Mouse (Mus musculus) limb, embryonic 14.5 days (tissue): Measurements from ENCODE around the gene Susd4. TPM values are rescaled to one million over a fixed set of nuclear protein-coding genes. Genes with fewer than 3 reads are reported as not detected.

Experiments
- ATAC-seq: fragments of 200-750 bp; cut with Nextera tagmentation; 2 replicates; pipeline ENCODE4 v1.8.0; 2017; ENCODE audit warnings: low read depth, moderate number of reproducible peaks, moderate TSS enrichment; ENCODE audit not compliant: low FRiP score
- DNase-seq: peaks from one replicate; pipeline ENCODE4 v3.0.0-alpha.2; 2015; ENCODE audit warnings: low spot score
- H3K27ac ChIP-seq: fragments of 300-500 bp; sonication (generic); replicated peaks from 2 replicates; pipeline ENCODE4 v1.5.1; 2014; ENCODE audit warnings: low read depth, mild to moderate bottlenecking, low read length, moderate library complexity, mixed read lengths
- H3K27me3 ChIP-seq: fragments of 300-500 bp; sonication (generic); 2 replicates; pipeline ENCODE4 v1.6.1; 2014; ENCODE audit warnings: low read length, mixed read lengths; ENCODE audit not compliant: control insufficient read depth, insufficient read depth
- H3K36me3 ChIP-seq: fragments of 300-500 bp; sonication (generic); 2 replicates; pipeline ENCODE4 v1.6.1; 2014; ENCODE audit warnings: mild to moderate bottlenecking, low read length, moderate library complexity, mixed read lengths; ENCODE audit not compliant: control insufficient read depth, insufficient read depth
- H3K4me1 ChIP-seq: fragments of 300-500 bp; sonication (generic); 2 replicates; pipeline ENCODE4 v1.6.1; 2014; ENCODE audit warnings: antibody characterized with exemption, low read length, mixed read lengths; ENCODE audit not compliant: control insufficient read depth, insufficient read depth
- H3K4me2 ChIP-seq: fragments of 300-500 bp; sonication (generic); replicated peaks from 2 replicates; pipeline ENCODE4 v1.6.1; 2014; ENCODE audit warnings: low read depth, mild to moderate bottlenecking, low read length, moderate library complexity; ENCODE audit not compliant: severe bottlenecking
- H3K4me3 ChIP-seq: fragments of 300-500 bp; sonication (generic); replicated peaks from 2 replicates; pipeline ENCODE4 v1.5.1; 2014; ENCODE audit warnings: low read length
- H3K9ac ChIP-seq: fragments of 300-500 bp; sonication (generic); 2 replicates; pipeline ENCODE4 v1.6.1; 2014; ENCODE audit warnings: mild to moderate bottlenecking, low read depth, low read length, moderate library complexity; ENCODE audit not compliant: severe bottlenecking
- H3K9me3 ChIP-seq: fragments of 300-500 bp; sonication (generic); 2 replicates; pipeline ENCODE4 v1.6.1; 2016; ENCODE audit warnings: low read length; ENCODE audit not compliant: control insufficient read depth
- POLR2A ChIP-seq: fragments of 200-500 bp; IDR thresholded peaks from 2 replicates; pipeline ENCODE4 v1.8.0; 2012; ENCODE audit warnings: inconsistent platforms, mild to moderate bottlenecking, moderate library complexity, borderline replicate concordance; ENCODE audit not compliant: insufficient read depth, insufficient read length; ENCODE audit errors: extremely low read depth
- WGBS: fragments of 180-500 bp; shearing (Covaris S2); extraction: QIAGEN DNeasy Blood & Tissue Kit; methylation state at CpG from one replicate; pipeline ENCODE4 v1.1.7; 2014; 5-methylcytosine and 5-hydroxymethylcytosine counted together
- polyA plus RNA-seq, 2 experiments: library from polyadenylated mRNA; depleted of rRNA in 1 of 2; stranded (reverse) in 1 of 2; unstranded in 1 of 2; fragments of >200 nt; fragmentation: Nextera tagmentation in 1 of 2; extraction: Ambion mirVana in 1 of 2; gene quantifications; 2 replicates each; pipeline versions ENCODE4 v1.2.1 to v1.2.3; 2012 to 2014

Gene Susd4
- polyA plus RNA-seq, 2 experiments, result 14.0 to 17.7 TPM

- no peak overlapping the region for H3K4me3 ChIP-seq
- TF ChIP-seq POLR2A, result no peak
- H3K4me1 ChIP-seq, result no peaks in the 10 kb centered on the region; the same call in 1 of the 2 replicates
- DNase-seq (no peak), ATAC-seq (no peak)
- no peak overlapping the region for H3K4me2 ChIP-seq
- H3K36me3 ChIP-seq, result no peaks in the 10 kb centered on the region
- 70% methylated on average over 5 of the region's 5 CpGs for WGBS
- H3K9me3 ChIP-seq, result no peaks in the 10 kb centered on the region
- no peaks in the 10 kb centered on the region for H3K27me3 ChIP-seq
- no peak overlapping the region for H3K9ac ChIP-seq
- no peak overlapping the region for H3K27ac ChIP-seq
These were observed 53.4 kb downstream of the Susd4 start for GRCm38 (mm10) chr1:182817106-182817505.

GRCm38 (mm10) chr1:182817624-182818023 is 54.0 kb downstream of the Susd4 start:
- ATAC-seq, result no peak
- no peaks in the 10 kb centered on the region for H3K27me3 ChIP-seq
- TF ChIP-seq POLR2A, result no peak
- DNase-seq, result no peak
- no peaks in the 10 kb centered on the region; the same call in 1 of the 2 replicates for H3K4me1 ChIP-seq
- H3K9me3 ChIP-seq, result no peaks in the 10 kb centered on the region
- no peak overlapping the region for H3K9ac ChIP-seq
- no peak overlapping the region for H3K27ac ChIP-seq
- no peak overlapping the region for H3K4me3 ChIP-seq
- H3K36me3 ChIP-seq, result no peaks in the 10 kb centered on the region
- WGBS, result 13% methylated on average over 6 of the region's 6 CpGs
- H3K4me2 ChIP-seq, result no peak overlapping the region

GRCm38 (mm10) chr1:182818931-182819330 is 55.3 kb downstream of the Susd4 start:
- no peaks in the 10 kb centered on the region for H3K9me3 ChIP-seq
- no peak for ATAC-seq
- no peak overlapping the region for H3K4me3 ChIP-seq
- no peak overlapping the region for H3K9ac ChIP-seq
- no peaks in the 10 kb centered on the region for H3K27me3 ChIP-seq
- no peaks in the 10 kb centered on the region; the same call in 1 of the 2 replicates for H3K4me1 ChIP-seq
- no peak overlapping the region for H3K4me2 ChIP-seq
- TF ChIP-seq POLR2A, result no peak
- no peak for DNase-seq
- no peak overlapping the region for H3K27ac ChIP-seq
- H3K36me3 ChIP-seq, result no peaks in the 10 kb centered on the region
- WGBS, result 43% methylated on average over 10 of the region's 10 CpGs

GRCm38 (mm10) chr1:182822729-182823128 is 59.1 kb downstream of the Susd4 start:
- no peak overlapping the region for H3K27ac ChIP-seq
- no peaks in the 10 kb centered on the region for H3K27me3 ChIP-seq
- no peaks in the 10 kb centered on the region for H3K36me3 ChIP-seq
- ATAC-seq (no peak), DNase-seq (no peak)
- no peaks in the 10 kb centered on the region; the same call in 1 of the 2 replicates for H3K4me1 ChIP-seq
- no peak overlapping the region for H3K4me2 ChIP-seq
- 74% methylated on average over 10 of the region's 10 CpGs for WGBS
- H3K9me3 ChIP-seq, result no peaks in the 10 kb centered on the region
- no peak for TF ChIP-seq POLR2A
- no peak overlapping the region for H3K4me3 ChIP-seq
- H3K9ac ChIP-seq, result no peak overlapping the region

GRCm38 (mm10) chr1:182823723-182824421 is 60.2 kb downstream of the Susd4 start:
- ATAC-seq (no peak), DNase-seq (no peak)
- no peak overlapping the region for H3K4me2 ChIP-seq
- WGBS, result 53% methylated on average over 21 of the region's 21 CpGs
- H3K9ac ChIP-seq, result no peak overlapping the region
- H3K27me3 ChIP-seq, result no peaks in the 10 kb centered on the region
- no peak for TF ChIP-seq POLR2A
- H3K4me3 ChIP-seq, result no peak overlapping the region
- no peak overlapping the region for H3K27ac ChIP-seq
- no peaks in the 10 kb centered on the region for H3K9me3 ChIP-seq
- H3K4me1 ChIP-seq, result no peaks in the 10 kb centered on the region
- no peaks in the 10 kb centered on the region for H3K36me3 ChIP-seq
